Mouse (Mus musculus): ENCODE measurements at regions not wholly inside any gene's neighbourhood (a gene's known extent, or its start where the extent isn't known, plus 50 kb on each side); places are given as distances from the start of the nearest gene placed in this dataset.

DNA sequence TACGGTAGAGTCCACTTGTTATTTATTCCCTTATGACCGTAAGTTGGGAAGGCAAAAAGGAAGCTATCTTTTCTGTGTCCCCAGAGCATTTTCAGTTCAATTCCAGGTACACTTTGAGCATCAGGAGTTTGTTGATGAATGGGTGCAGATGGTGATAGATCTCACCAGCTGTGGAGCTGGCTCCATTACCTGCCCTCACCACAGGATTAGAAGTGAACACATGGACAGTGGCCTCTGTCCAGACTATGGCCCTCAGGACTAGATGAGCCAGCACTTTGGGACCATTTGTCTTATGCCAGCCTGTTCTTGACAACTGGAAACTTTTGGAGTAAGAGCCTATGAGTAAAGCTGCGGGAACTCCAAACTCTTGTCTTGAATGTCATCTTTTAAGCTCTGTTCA lies 123.5 kb upstream of the 1700064H15Rik start:
- no peak for TF ChIP-seq POLR2A (IDR thresholded peaks at IDR 0.05; ENCODE audit: insufficient read depth, low read length)
- no peak for TF ChIP-seq CTCF (IDR thresholded peaks at IDR 0.05; ENCODE audit: low read depth, low read length)
- TF ChIP-seq EP300 (IDR thresholded peaks at IDR 0.05; ENCODE audit: insufficient read depth, low read depth, low read length): no peak

Data from ES-Bruce4 (cell line).